In the genomic region with DNA sequence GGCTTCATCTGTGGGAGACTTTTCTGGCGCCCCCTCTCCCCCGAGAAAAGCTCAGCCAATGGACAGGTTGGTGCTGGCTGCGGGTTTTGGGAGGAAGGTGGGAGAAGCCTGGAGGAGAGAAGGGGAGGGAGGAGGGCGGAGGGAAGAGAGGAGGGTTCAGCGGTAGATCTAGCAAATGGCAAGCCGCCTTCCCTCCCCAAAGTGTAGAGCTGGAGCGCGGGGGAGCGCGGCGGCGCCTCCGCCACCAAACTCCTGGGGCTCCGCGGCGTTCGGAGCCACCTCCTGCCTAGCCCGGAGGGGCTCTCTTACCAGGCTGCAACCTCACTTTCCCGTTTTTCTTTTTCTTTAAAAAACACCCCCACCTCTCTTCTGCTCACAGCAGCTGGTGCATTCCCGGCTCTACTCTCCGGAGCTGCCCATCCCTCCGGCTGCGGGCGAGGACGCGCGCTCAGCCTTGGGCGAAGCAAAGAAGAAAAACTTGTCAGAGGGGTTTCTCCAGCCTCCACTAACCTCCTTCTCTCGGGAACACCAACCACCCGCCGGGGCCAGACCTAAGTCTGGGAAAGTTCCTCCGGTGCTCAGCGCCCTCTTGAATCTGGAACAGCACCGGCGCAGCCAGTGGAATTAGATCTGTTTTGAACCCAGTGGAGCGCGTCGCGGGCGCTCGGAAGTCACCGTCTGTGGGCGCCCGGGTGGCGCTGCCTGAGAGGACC, we compare ENCODE assay signal across 8 mouse cellular contexts. TPM values are rescaled to one million over a fixed set of nuclear protein-coding genes. Genes with fewer than 3 reads are reported as not detected.
DNase-seq lines count a peak whose midpoint lies in the region; ATAC-seq and TF ChIP-seq lines count a peak whose summit lies in the region.

A gene (plus strand): TSS at position 199 of the 713 bp plus-strand sequence.

- no peaks in the 10 kb centered on the region for H3K9me3 ChIP-seq in liver, postnatal 0 days (ENCODE audit: low read length)
- H3K9me3 ChIP-seq in neural tube, embryonic 14.5 days (ENCODE audit: control insufficient read depth, low read length) = no peaks in the 10 kb centered on the region

- H3K27ac ChIP-seq in cerebellum, adult 2 months (ENCODE audit: insufficient read depth, low read length) = peak within 1 kb of the TSS; percentile 78
- H3K27ac ChIP-seq in layer of hippocampus, adult 2 months = peak within 1 kb of the TSS; percentile 97
- H3K27ac ChIP-seq in liver, postnatal 0 days (ENCODE audit: low read depth) = no peak within 1 kb of the TSS
- peak within 1 kb of the TSS; percentile 78 for H3K27ac ChIP-seq in neural tube, embryonic 14.5 days (ENCODE audit: low read depth, low read length)

- peak within 1 kb of the TSS; percentile 75 for H3K4me2 ChIP-seq in liver, postnatal 0 days (ENCODE audit: low read depth, low read length)
- H3K4me2 ChIP-seq in neural tube, embryonic 14.5 days (ENCODE audit: low read depth, low read length) = peak within 1 kb of the TSS; percentile 81

- no peak for TF ChIP-seq CTCF in cerebellum, adult 2 months (IDR thresholded peaks at IDR 0.05; ENCODE audit: borderline replicate concordance, insufficient read depth, low read depth, low read length)
- no peak for TF ChIP-seq CTCF in layer of hippocampus, adult 2 months (conservative IDR thresholded peaks at IDR 0.05)
- TF ChIP-seq CTCF in liver, postnatal 0 days (IDR thresholded peaks at IDR 0.05; ENCODE audit: low read depth) = no peak

- H3K9ac ChIP-seq in liver, postnatal 0 days (replicated peaks) = no peak within 1 kb of the TSS; the same call in none of the 2 replicates
- peak within 1 kb of the TSS; percentile 74 for H3K9ac ChIP-seq in neural tube, embryonic 14.5 days (replicated peaks; ENCODE audit: low read depth, low read length)

- H3K36me3 ChIP-seq in liver, postnatal 0 days (replicated peaks; ENCODE audit: insufficient read depth, low read length) = no peaks in the 10 kb centered on the region
- H3K36me3 ChIP-seq in neural tube, embryonic 14.5 days (ENCODE audit: control insufficient read depth, insufficient read depth, low read length) = no peaks in the 10 kb centered on the region

- under 1% methylated on average over 44 of the region's 45 CpGs for WGBS in cerebellum, adult 2 months
- 1% methylated on average over 41 of the region's 45 CpGs for WGBS in liver, postnatal 0 days (ENCODE audit: insufficient replicate concordance)
- WGBS in neural tube, embryonic 14.5 days = under 1% methylated on average over 40 of the region's 45 CpGs

- DNase-seq in CD8-positive naive resting alpha-beta T cell, adult 2 months (ENCODE audit: low read depth in 2 of 2, low spot score in 2 of 2) = peak; percentile 33 to 39
- DNase-seq in cerebellum, adult 2 months = peak; percentile 79 to 85
- DNase-seq in frontal cortex, adult 2 months (ENCODE audit: extremely low spot score in 1 of 2, low spot score in 1 of 2) = peak; percentile 76 to 88
- DNase-seq in heart, postnatal 4 days = peak; percentile 64
- peak; percentile 83 to 90 for DNase-seq in layer of hippocampus, adult 2 months (ENCODE audit: low spot score in 2 of 2)
- DNase-seq in liver, postnatal 0 days = no peak
- DNase-seq in thymus, postnatal 0 days (ENCODE audit: low spot score) = peak; percentile 79

- peak; percentile 46; the same call in 1 of the 2 replicates for TF ChIP-seq POLR2A in cerebellum, adult 2 months (IDR thresholded peaks at IDR 0.05; ENCODE audit: borderline replicate concordance, insufficient read depth, low read length)

- H3K27me3 ChIP-seq in cerebellum, adult 2 months (ENCODE audit: control insufficient read depth, insufficient read depth, low read length) = no peaks in the 10 kb centered on the region
- peaks cover 24% of the 10 kb centered on the region for H3K27me3 ChIP-seq in liver, postnatal 0 days (ENCODE audit: insufficient read depth, low read length)
- H3K27me3 ChIP-seq in neural tube, embryonic 14.5 days (ENCODE audit: control insufficient read depth, insufficient read depth, low read length) = peaks cover 3% of the 10 kb centered on the region; the same call in 1 of the 2 replicates

- ATAC-seq in liver, postnatal 0 days = 0 out of 2 replicates have a peak, but pooled peaks have one; percentile 23
- ATAC-seq in neural tube, embryonic 14.5 days (ENCODE audit: low read depth) = peak; percentile 92

- peak within 1 kb of the TSS; percentile 61 for H3K4me3 ChIP-seq in cerebellum, adult 2 months (replicated peaks; ENCODE audit: insufficient read depth, low read depth, low read length)
- peak within 1 kb of the TSS; percentile 82 for H3K4me3 ChIP-seq in layer of hippocampus, adult 2 months
- H3K4me3 ChIP-seq in liver, postnatal 0 days (ENCODE audit: low read depth, low read length) = peak within 1 kb of the TSS; percentile 54
- peak within 1 kb of the TSS; percentile 74 for H3K4me3 ChIP-seq in neural tube, embryonic 14.5 days (ENCODE audit: low read depth, low read length)

- TF ChIP-seq EP300 in liver, postnatal 0 days (IDR thresholded peaks at IDR 0.05; ENCODE audit: low read depth) = no peak

- peaks cover 4% of the 10 kb centered on the region; the same call in 1 of the 2 replicates for H3K4me1 ChIP-seq in cerebellum, adult 2 months (ENCODE audit: control insufficient read depth, insufficient read depth, low read length)
- peaks cover 5% of the 10 kb centered on the region; the same call in 1 of the 2 replicates for H3K4me1 ChIP-seq in liver, postnatal 0 days (ENCODE audit: insufficient read depth)
- H3K4me1 ChIP-seq in neural tube, embryonic 14.5 days (ENCODE audit: control insufficient read depth, insufficient read depth, low read length) = 0 out of 2 replicates have a peak, but pooled peaks cover 2% of the 10 kb centered on the region

RNA-seq across cellular contexts. Expression of the gene that starts here (rescaled TPM):
- 18.3 and 19.1 TPM in 2 replicates for polyA plus RNA-seq in cerebellum, adult 2 months (2012; rRNA removed)
- 14.8 and 20.6 TPM in 2 replicates for polyA plus RNA-seq in frontal cortex, adult 2 months (2012; rRNA removed)
- 10 to 100 TPM; 14.4 to 15.9 TPM for total RNA-seq in heart, postnatal 4 days (2021)
- 10 to 100 TPM; 25.2 to 26.6 TPM for total RNA-seq in layer of hippocampus, adult 2 months (2021)
- polyA plus RNA-seq in liver, postnatal 0 days (2015; fragmentation: Nextera tagmentation; extraction: Ambion mirVana) = 0.70 and 0.81 TPM in 2 replicates
- 25.3 and 29.9 TPM in 2 replicates for polyA plus RNA-seq in neural tube, embryonic 14.5 days (2014; fragmentation: Nextera tagmentation; extraction: Ambion mirVana)
- 31.8 and 37.5 TPM in 2 replicates for polyA plus RNA-seq in thymus, postnatal 0 days (2015; fragmentation: Nextera tagmentation; extraction: Ambion mirVana)

Comparison
In these comparisons a context has a peak if more than half of its experiments do, and no peak if none do; other contexts are left out.
1. Peak in ATAC-seq, H3K4me3 ChIP-seq and H3K4me2 ChIP-seq in liver, postnatal 0 days; RNA of the gene not detected or under 1 TPM.